Mouse (Mus musculus) midbrain, embryonic 16.5 days (tissue): ENCODE results near the gene Abcb11. TPM values are rescaled to one million over a fixed set of nuclear protein-coding genes. Genes with fewer than 3 reads are reported as not detected.
A peak's percentile ranks its signal among the peaks of the same experiment; 100 is the strongest.

Experiments
- ATAC-seq: fragments of 200-750 bp; cut with Nextera tagmentation; 2 replicates; pipeline ENCODE4 v1.8.0; 2017; ENCODE audit warnings: moderate TSS enrichment
- H3K27ac ChIP-seq: fragments of 300-500 bp; sonication (generic); 2 replicates; pipeline ENCODE4 v1.5.1; 2014; ENCODE audit warnings: mild to moderate bottlenecking, low read length, mixed read lengths
- H3K27me3 ChIP-seq: fragments of 300-500 bp; sonication (generic); 2 replicates; pipeline ENCODE4 v1.6.1; 2014; ENCODE audit warnings: low read depth, low read length, mixed read lengths; ENCODE audit not compliant: control insufficient read depth, insufficient read depth
- H3K36me3 ChIP-seq: fragments of 300-500 bp; sonication (generic); 2 replicates; pipeline ENCODE4 v1.6.1; 2014; ENCODE audit warnings: mild to moderate bottlenecking, low read length, moderate library complexity, mixed read lengths; ENCODE audit not compliant: control insufficient read depth, insufficient read depth
- H3K4me1 ChIP-seq: fragments of 300-500 bp; sonication (generic); 2 replicates; pipeline ENCODE4 v1.6.1; 2014; ENCODE audit warnings: mild to moderate bottlenecking, low read length, mixed read lengths; ENCODE audit not compliant: control insufficient read depth, insufficient read depth
- H3K4me2 ChIP-seq: fragments of 300-500 bp; sonication (generic); 2 replicates; pipeline ENCODE4 v1.6.1; 2014; ENCODE audit warnings: mild to moderate bottlenecking, low read length, mixed read lengths
- H3K4me3 ChIP-seq: fragments of 300-500 bp; sonication (generic); 2 replicates; pipeline ENCODE4 v1.5.1; 2014; ENCODE audit warnings: low read depth, mild to moderate bottlenecking, low read length, moderate library complexity, mixed read lengths
- H3K9ac ChIP-seq: fragments of 300-500 bp; sonication (generic); 2 replicates; pipeline ENCODE4 v1.6.1; 2014; ENCODE audit warnings: low read depth, low read length, mixed read lengths
- H3K9me3 ChIP-seq: fragments of 300-500 bp; sonication (generic); replicated peaks from 2 replicates; pipeline ENCODE4 v1.6.1; 2014; ENCODE audit warnings: mild to moderate bottlenecking, low read length, mixed read lengths; ENCODE audit not compliant: control insufficient read depth, poor library complexity, severe bottlenecking
- WGBS: fragments of 180-500 bp; shearing (Covaris S2); extraction: QIAGEN DNeasy Blood & Tissue Kit; methylation state at CpG from one replicate; pipeline ENCODE4 v1.1.7; 2014; 5-methylcytosine and 5-hydroxymethylcytosine counted together
- polyA plus RNA-seq: library from polyadenylated mRNA; unstranded; fragments of >200 nt; fragmentation: Nextera tagmentation; extraction: Ambion mirVana; gene quantifications from 2 replicates; pipeline ENCODE4 v1.2.1, GENCODE M21; 2015

The Abcb11 gene
- polyA plus RNA-seq, 1 experiment from 2014 or later = not detected

GRCm38 (mm10) chr2:69234976-69235678 is 107.3 kb downstream of the Abcb11 start:
- H3K36me3 ChIP-seq = no peaks in the 10 kb centered on the region
- H3K4me1 ChIP-seq = no peaks in the 10 kb centered on the region
- no peak overlapping the region for H3K9ac ChIP-seq
- no peak overlapping the region for H3K4me3 ChIP-seq
- H3K27me3 ChIP-seq = no peaks in the 10 kb centered on the region
- no peak overlapping the region for H3K27ac ChIP-seq
- peak; percentile 64; the same call in 1 of the 2 replicates for ATAC-seq
- no peaks in the 10 kb centered on the region for H3K9me3 ChIP-seq
- WGBS = 40% methylated on average over 5 of the region's 5 CpGs
- H3K4me2 ChIP-seq = no peak overlapping the region

- ATAC-seq = no peak
- Histone ChIP-seq H3K4me1 (no peaks in the 10 kb centered on the region), H3K27ac (no peak overlapping the region), H3K36me3 (no peaks in the 10 kb centered on the region), H3K9ac (no peak overlapping the region), H3K9me3 (no peaks in the 10 kb centered on the region), H3K4me2 (no peak overlapping the region), H3K27me3 (no peaks in the 10 kb centered on the region), H3K4me3 (no peak overlapping the region)
Measured at GRCm38 (mm10) chr2:69232101-69232500, 110.3 kb downstream of the Abcb11 start.

GRCm38 (mm10) chr2:69230137-69230536 is 112.3 kb downstream of the Abcb11 start:
- Histone ChIP-seq H3K4me3 (no peak overlapping the region), H3K27ac (no peak overlapping the region), H3K9me3 (no peaks in the 10 kb centered on the region), H3K4me2 (no peak overlapping the region), H3K9ac (no peak overlapping the region), H3K36me3 (no peaks in the 10 kb centered on the region), H3K4me1 (no peaks in the 10 kb centered on the region), H3K27me3 (no peaks in the 10 kb centered on the region)
- no peak for ATAC-seq
- 94% methylated on average over 2 of the region's 2 CpGs for WGBS

GRCm38 (mm10) chr2:69228635-69229034 is 113.8 kb downstream of the Abcb11 start:
- H3K4me3 ChIP-seq = no peak overlapping the region
- no peak overlapping the region for H3K4me2 ChIP-seq
- ATAC-seq = 0 out of 2 replicates have a peak, but pooled peaks have one; percentile 54
- no peaks in the 10 kb centered on the region for H3K36me3 ChIP-seq
- no peak overlapping the region for H3K9ac ChIP-seq
- H3K4me1 ChIP-seq = no peaks in the 10 kb centered on the region
- WGBS = 58% methylated on average over 6 of the region's 6 CpGs
- no peaks in the 10 kb centered on the region for H3K27me3 ChIP-seq
- 0 out of 2 replicates have a peak overlapping the region, but pooled peaks have one; percentile 32 for H3K27ac ChIP-seq
- H3K9me3 ChIP-seq = no peaks in the 10 kb centered on the region

- Histone ChIP-seq H3K9ac (no peak overlapping the region), H3K27me3 (no peaks in the 10 kb centered on the region), H3K9me3 (no peaks in the 10 kb centered on the region), H3K27ac (no peak overlapping the region), H3K4me2 (no peak overlapping the region), H3K4me3 (no peak overlapping the region), H3K36me3 (no peaks in the 10 kb centered on the region), H3K4me1 (no peaks in the 10 kb centered on the region)
- ATAC-seq = no peak
- WGBS = 86% methylated on average over 9 of the region's 9 CpGs
Measured at GRCm38 (mm10) chr2:69226876-69227275, 115.5 kb downstream of the Abcb11 start.

GRCm38 (mm10) chr2:69224724-69225123 is 117.7 kb downstream of the Abcb11 start:
- no peak overlapping the region for H3K9ac ChIP-seq
- H3K4me1 ChIP-seq = no peaks in the 10 kb centered on the region
- WGBS = 84% methylated on average over 2 of the region's 2 CpGs
- no peaks in the 10 kb centered on the region for H3K36me3 ChIP-seq
- ATAC-seq = no peak
- H3K27ac ChIP-seq = no peak overlapping the region
- no peaks in the 10 kb centered on the region for H3K9me3 ChIP-seq
- no peak overlapping the region for H3K4me2 ChIP-seq
- H3K4me3 ChIP-seq = no peak overlapping the region
- H3K27me3 ChIP-seq = no peaks in the 10 kb centered on the region

GRCm38 (mm10) chr2:69222815-69223214 is 119.6 kb downstream of the Abcb11 start:
- no peaks in the 10 kb centered on the region for H3K36me3 ChIP-seq
- 73% methylated on average over 10 of the region's 10 CpGs for WGBS
- no peak for ATAC-seq

GRCm38 (mm10) chr2:69221868-69222416 is 120.5 kb downstream of the Abcb11 start:
- H3K4me3 ChIP-seq = no peak overlapping the region
- WGBS = 27% methylated on average over 5 of the region's 5 CpGs
- H3K27ac ChIP-seq = no peak overlapping the region
- no peak overlapping the region for H3K9ac ChIP-seq
- H3K9me3 ChIP-seq = no peaks in the 10 kb centered on the region
- H3K27me3 ChIP-seq = no peaks in the 10 kb centered on the region
- no peak overlapping the region for H3K4me2 ChIP-seq
- H3K36me3 ChIP-seq = no peaks in the 10 kb centered on the region
- no peaks in the 10 kb centered on the region for H3K4me1 ChIP-seq
- no peak for ATAC-seq

More at GRCm38 (mm10) chr2:69222815-69223214, 119.6 kb downstream of the Abcb11 start:
- Histone ChIP-seq H3K9me3 (no peaks in the 10 kb centered on the region), H3K9ac (no peak overlapping the region), H3K27me3 (no peaks in the 10 kb centered on the region), H3K4me1 (no peaks in the 10 kb centered on the region), H3K4me2 (no peak overlapping the region), H3K27ac (no peak overlapping the region), H3K4me3 (no peak overlapping the region)

GRCm38 (mm10) chr2:69215242-69215641 is 127.2 kb downstream of the Abcb11 start:
- no peak for ATAC-seq
- Histone ChIP-seq H3K36me3 (no peaks in the 10 kb centered on the region), H3K27me3 (no peaks in the 10 kb centered on the region), H3K4me3 (no peak overlapping the region), H3K4me1 (no peaks in the 10 kb centered on the region), H3K9me3 (no peaks in the 10 kb centered on the region), H3K4me2 (no peak overlapping the region), H3K9ac (no peak overlapping the region), H3K27ac (no peak overlapping the region)
- WGBS = 77% methylated on average over 7 of the region's 7 CpGs
